Mouse (Mus musculus): ENCODE data around the gene Atg101. TPM values are rescaled to one million over a fixed set of nuclear protein-coding genes. Genes with fewer than 3 reads are reported as not detected.

The Atg101 gene
- polyA plus RNA-seq, 1 experiment from 2014 or later = 63.8 TPM

GRCm38 (mm10) chr15:101293025-101293621 lies 9.1 kb downstream of the Atg101 start, which contains the start of gene 6030408B16Rik:
6030408B16Rik (plus strand) TSS chr15:101293212.
- no peaks in the 10 kb centered on the region for H3K9me3 ChIP-seq (replicated peaks; ENCODE audit: control insufficient read depth, low read length)
- no peak for DNase-seq (ENCODE audit: low spot score)
- no peak for ATAC-seq (replicated peaks; ENCODE audit: insufficient number of reproducible peaks, low FRiP score, low TSS enrichment, low read depth)
- H3K4me3 ChIP-seq (ENCODE audit: low read depth, low read length) = no peak within 1 kb of the TSS
- peak within 1 kb of the TSS; percentile 11; the same call in 1 of the 2 replicates for H3K9ac ChIP-seq (replicated peaks; ENCODE audit: low read length)
- H3K4me2 ChIP-seq (ENCODE audit: low read depth, low read length) = no peak within 1 kb of the TSS
- H3K36me3 ChIP-seq (replicated peaks; ENCODE audit: control insufficient read depth, insufficient read depth, low read depth, low read length) = peaks cover 3% of the 10 kb centered on the region
- H3K27me3 ChIP-seq (ENCODE audit: control insufficient read depth, insufficient read depth, low read length) = no peaks in the 10 kb centered on the region
- no peaks in the 10 kb centered on the region for H3K4me1 ChIP-seq (ENCODE audit: control insufficient read depth, insufficient read depth, low read length)
- peak within 1 kb of the TSS; percentile 14; the same call in 1 of the 2 replicates for H3K27ac ChIP-seq (replicated peaks; ENCODE audit: low read depth, low read length)
- 64% methylated on average over 18 of the region's 18 CpGs for WGBS

- H3K9ac ChIP-seq (replicated peaks; ENCODE audit: low read length) = peak overlapping the region; percentile 11; the same call in 1 of the 2 replicates
- peaks cover 3% of the 10 kb centered on the region for H3K36me3 ChIP-seq (replicated peaks; ENCODE audit: control insufficient read depth, insufficient read depth, low read depth, low read length)
- H3K27me3 ChIP-seq (ENCODE audit: control insufficient read depth, insufficient read depth, low read length) = no peaks in the 10 kb centered on the region
- no peaks in the 10 kb centered on the region for H3K4me1 ChIP-seq (ENCODE audit: control insufficient read depth, insufficient read depth, low read length)
- ATAC-seq (replicated peaks; ENCODE audit: insufficient number of reproducible peaks, low FRiP score, low TSS enrichment, low read depth) (no peak), DNase-seq (ENCODE audit: low spot score) (peak; percentile 50)
- H3K4me2 ChIP-seq (ENCODE audit: low read depth, low read length) = no peak overlapping the region
- no peak overlapping the region for H3K4me3 ChIP-seq (ENCODE audit: low read depth, low read length)
- H3K9me3 ChIP-seq (replicated peaks; ENCODE audit: control insufficient read depth, low read length) = no peaks in the 10 kb centered on the region
- WGBS = 57% methylated on average over 16 of the region's 16 CpGs
- H3K27ac ChIP-seq (replicated peaks; ENCODE audit: low read depth, low read length) = peak overlapping the region; percentile 14; the same call in 1 of the 2 replicates
Measured at GRCm38 (mm10) chr15:101294028-101294894, 10.2 kb downstream of the Atg101 start.

- Histone ChIP-seq H3K27me3 (ENCODE audit: control insufficient read depth, insufficient read depth, low read length) (no peaks in the 10 kb centered on the region), H3K36me3 (replicated peaks; ENCODE audit: control insufficient read depth, insufficient read depth, low read depth, low read length) (peaks cover 3% of the 10 kb centered on the region), H3K27ac (replicated peaks; ENCODE audit: low read depth, low read length) (no peak overlapping the region), H3K4me1 (ENCODE audit: control insufficient read depth, insufficient read depth, low read length) (no peaks in the 10 kb centered on the region), H3K4me2 (ENCODE audit: low read depth, low read length) (no peak overlapping the region), H3K4me3 (ENCODE audit: low read depth, low read length) (no peak overlapping the region), H3K9me3 (replicated peaks; ENCODE audit: control insufficient read depth, low read length) (no peaks in the 10 kb centered on the region), H3K9ac (replicated peaks; ENCODE audit: low read length) (no peak overlapping the region)
- DNase-seq (ENCODE audit: low spot score) (no peak), ATAC-seq (replicated peaks; ENCODE audit: insufficient number of reproducible peaks, low FRiP score, low TSS enrichment, low read depth) (no peak)
- 79% methylated on average over 7 of the region's 7 CpGs for WGBS
Measured at GRCm38 (mm10) chr15:101295106-101295505, 11.0 kb downstream of the Atg101 start.

GRCm38 (mm10) chr15:101295616-101296015 lies 11.5 kb downstream of the Atg101 start:
- Histone ChIP-seq H3K9ac (replicated peaks; ENCODE audit: low read length) (no peak overlapping the region), H3K27ac (replicated peaks; ENCODE audit: low read depth, low read length) (no peak overlapping the region), H3K4me2 (ENCODE audit: low read depth, low read length) (no peak overlapping the region), H3K27me3 (ENCODE audit: control insufficient read depth, insufficient read depth, low read length) (no peaks in the 10 kb centered on the region), H3K9me3 (replicated peaks; ENCODE audit: control insufficient read depth, low read length) (no peaks in the 10 kb centered on the region), H3K4me3 (ENCODE audit: low read depth, low read length) (no peak overlapping the region), H3K4me1 (ENCODE audit: control insufficient read depth, insufficient read depth, low read length) (no peaks in the 10 kb centered on the region), H3K36me3 (replicated peaks; ENCODE audit: control insufficient read depth, insufficient read depth, low read depth, low read length) (peaks cover 3% of the 10 kb centered on the region; the same call in 1 of the 2 replicates)
- no peak for ATAC-seq (replicated peaks; ENCODE audit: insufficient number of reproducible peaks, low FRiP score, low TSS enrichment, low read depth)
- DNase-seq (ENCODE audit: low spot score) = no peak
- WGBS = 90% methylated on average over 10 of the region's 10 CpGs

- Histone ChIP-seq H3K36me3 (replicated peaks; ENCODE audit: control insufficient read depth, insufficient read depth, low read depth, low read length) (peaks cover under 1% of the 10 kb centered on the region; the same call in 1 of the 2 replicates), H3K9me3 (replicated peaks; ENCODE audit: control insufficient read depth, low read length) (no peaks in the 10 kb centered on the region), H3K4me2 (ENCODE audit: low read depth, low read length) (no peak overlapping the region), H3K4me1 (ENCODE audit: control insufficient read depth, insufficient read depth, low read length) (no peaks in the 10 kb centered on the region), H3K9ac (replicated peaks; ENCODE audit: low read length) (no peak overlapping the region), H3K4me3 (ENCODE audit: low read depth, low read length) (no peak overlapping the region), H3K27me3 (ENCODE audit: control insufficient read depth, insufficient read depth, low read length) (no peaks in the 10 kb centered on the region), H3K27ac (replicated peaks; ENCODE audit: low read depth, low read length) (no peak overlapping the region)
- ATAC-seq (replicated peaks; ENCODE audit: insufficient number of reproducible peaks, low FRiP score, low TSS enrichment, low read depth) = no peak
- WGBS = 90% methylated on average over 11 of the region's 11 CpGs
- no peak for DNase-seq (ENCODE audit: low spot score)
Measured at GRCm38 (mm10) chr15:101296091-101296490, 12.0 kb downstream of the Atg101 start.

- no peak overlapping the region for H3K4me3 ChIP-seq (ENCODE audit: low read depth, low read length)
- no peaks in the 10 kb centered on the region for H3K36me3 ChIP-seq (replicated peaks; ENCODE audit: control insufficient read depth, insufficient read depth, low read depth, low read length)
- no peak overlapping the region for H3K27ac ChIP-seq (replicated peaks; ENCODE audit: low read depth, low read length)
- WGBS = 37% methylated on average over 7 of the region's 7 CpGs
- ATAC-seq (replicated peaks; ENCODE audit: insufficient number of reproducible peaks, low FRiP score, low TSS enrichment, low read depth) (no peak), DNase-seq (ENCODE audit: low spot score) (no peak)
- no peaks in the 10 kb centered on the region for H3K4me1 ChIP-seq (ENCODE audit: control insufficient read depth, insufficient read depth, low read length)
- no peak overlapping the region; the same call in 1 of the 2 replicates for H3K9ac ChIP-seq (replicated peaks; ENCODE audit: low read length)
- H3K9me3 ChIP-seq (replicated peaks; ENCODE audit: control insufficient read depth, low read length) = no peaks in the 10 kb centered on the region
- H3K4me2 ChIP-seq (ENCODE audit: low read depth, low read length) = no peak overlapping the region; the same call in 1 of the 2 replicates
- H3K27me3 ChIP-seq (ENCODE audit: control insufficient read depth, insufficient read depth, low read length) = no peaks in the 10 kb centered on the region
Measured at GRCm38 (mm10) chr15:101297988-101298387, 13.9 kb downstream of the Atg101 start.

GRCm38 (mm10) chr15:101298550-101298949 lies 14.5 kb downstream of the Atg101 start:
- ATAC-seq (replicated peaks; ENCODE audit: insufficient number of reproducible peaks, low FRiP score, low TSS enrichment, low read depth) (no peak), DNase-seq (ENCODE audit: low spot score) (peak; percentile 73)
- H3K27ac ChIP-seq (replicated peaks; ENCODE audit: low read depth, low read length) = no peak overlapping the region
- H3K9ac ChIP-seq (replicated peaks; ENCODE audit: low read length) = peak overlapping the region; percentile 39; the same call in 1 of the 2 replicates
- H3K36me3 ChIP-seq (replicated peaks; ENCODE audit: control insufficient read depth, insufficient read depth, low read depth, low read length) = no peaks in the 10 kb centered on the region
- H3K4me1 ChIP-seq (ENCODE audit: control insufficient read depth, insufficient read depth, low read length) = no peaks in the 10 kb centered on the region
- peak overlapping the region; percentile 3; the same call in 1 of the 2 replicates for H3K4me2 ChIP-seq (ENCODE audit: low read depth, low read length)
- H3K4me3 ChIP-seq (ENCODE audit: low read depth, low read length) = no peak overlapping the region
- WGBS = 12% methylated on average over 7 of the region's 7 CpGs
- no peaks in the 10 kb centered on the region for H3K9me3 ChIP-seq (replicated peaks; ENCODE audit: control insufficient read depth, low read length)
- no peaks in the 10 kb centered on the region for H3K27me3 ChIP-seq (ENCODE audit: control insufficient read depth, insufficient read depth, low read length)

Data from embryonic facial prominence, embryonic 11.5 days (tissue).